Mouse (Mus musculus): ENCODE measurements around the gene Armc3.

Armc3 gene

GRCm38 (mm10) chr2:19348454-19348853 lies 149.4 kb downstream of the Armc3 start:
- no peak for DNase-seq (ENCODE audit: inconsistent age in 2 of 2, low spot score in 1 of 2)

GRCm38 (mm10) chr2:19350167-19350566 lies 151.1 kb downstream of the Armc3 start:
- DNase-seq (ENCODE audit: inconsistent age in 2 of 2, low spot score in 1 of 2): no peak

- DNase-seq (ENCODE audit: inconsistent age in 2 of 2, low spot score in 1 of 2): peak in 1 of 2 experiments; percentile 26
These were observed 152.6 kb downstream of the Armc3 start for GRCm38 (mm10) chr2:19351615-19352253.

GRCm38 (mm10) chr2:19353158-19353557 lies 154.1 kb downstream of the Armc3 start:
- DNase-seq (ENCODE audit: inconsistent age in 2 of 2, low spot score in 1 of 2): no peak

All from adrenal gland, adult (tissue).